Mouse (Mus musculus) spleen, adult 2 months (tissue): ENCODE results near the gene Mpnd.

Experiments
- CTCF ChIP-seq: fragments of 200-500 bp; IDR thresholded peaks from 2 replicates; pipeline ENCODE4 v1.5.1; 2011; ENCODE audit warnings: mild to moderate bottlenecking, inconsistent platforms; ENCODE audit not compliant: insufficient read depth, insufficient read length, insufficient replicate concordance; ENCODE audit errors: extremely low read depth
- POLR2A ChIP-seq: fragments of 200-500 bp; IDR thresholded peaks from 2 replicates; pipeline ENCODE4 v1.6.1; 2011; ENCODE audit warnings: low read depth, low read length, inconsistent platforms

DNA sequence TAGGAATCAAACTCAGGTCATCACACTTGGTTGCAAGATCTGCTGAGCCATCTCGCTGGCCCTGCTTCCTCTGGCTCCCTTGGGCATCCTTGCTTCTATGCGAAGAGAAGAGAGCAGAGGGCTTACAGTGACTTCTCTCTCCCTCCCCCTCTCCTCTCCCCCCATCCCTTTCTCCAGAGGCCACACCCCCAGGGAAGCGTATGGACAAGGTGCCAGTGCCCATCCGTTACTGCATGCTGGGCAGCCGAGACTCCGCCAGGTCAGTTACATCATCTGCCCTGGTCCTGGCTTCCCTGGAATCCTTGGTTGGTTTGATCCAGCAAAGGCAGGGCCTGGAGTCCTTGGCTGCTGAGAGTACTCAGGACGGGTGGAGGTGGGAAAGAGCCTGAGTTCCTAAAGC, 5.9 kb downstream of the Mpnd start:
- TF ChIP-seq POLR2A (no peak), CTCF (no peak)
